Mouse (Mus musculus) cortical plate, adult 2 months (tissue): ENCODE results near the gene Gpr12. TPM values are rescaled to one million over a fixed set of nuclear protein-coding genes. Genes with fewer than 3 reads are reported as not detected.
"Not testable (repeated sequence)": the region's sequence is repeated elsewhere in the genome, so short reads cannot be mapped to it uniquely, and the experiment has no call there.

ENCODE experiments used
- H3K27ac ChIP-seq: fragments of 200-500 bp; 2 replicates; pipeline ENCODE4 v1.5.1; 2012; ENCODE audit warnings: low read length, control low read depth, inconsistent platforms; ENCODE audit not compliant: insufficient read depth
- H3K4me1 ChIP-seq: fragments of 200-500 bp; 2 replicates; pipeline ENCODE4 v1.6.1; 2011; ENCODE audit warnings: low read length; ENCODE audit not compliant: control insufficient read depth, insufficient read depth
- H3K4me3 ChIP-seq: fragments of 200-500 bp; 2 replicates; pipeline ENCODE4 v1.5.1; 2011; ENCODE audit warnings: mild to moderate bottlenecking, low read length, control low read depth; ENCODE audit not compliant: insufficient read depth
- CTCF ChIP-seq: fragments of 200-500 bp; IDR thresholded peaks from 2 replicates; pipeline ENCODE4 v1.5.1; 2011; ENCODE audit warnings: mild to moderate bottlenecking, control low read depth, low read length; ENCODE audit not compliant: insufficient read depth; ENCODE audit errors: extremely low read depth
- POLR2A ChIP-seq: fragments of 200-500 bp; IDR thresholded peaks from 2 replicates; pipeline ENCODE4 v1.6.1; 2011; ENCODE audit warnings: mild to moderate bottlenecking, low read length, control low read depth; ENCODE audit not compliant: insufficient read depth; ENCODE audit errors: extremely low read depth
- polyA plus RNA-seq: library from polyadenylated mRNA; depleted of rRNA; stranded (reverse); fragments of >200 nt; gene quantifications from 2 replicates; pipeline ENCODE4 v1.2.3, GENCODE M21; 2012

The Gpr12 gene
- polyA plus RNA-seq, 1 experiment: 37.7 TPM

DNA sequence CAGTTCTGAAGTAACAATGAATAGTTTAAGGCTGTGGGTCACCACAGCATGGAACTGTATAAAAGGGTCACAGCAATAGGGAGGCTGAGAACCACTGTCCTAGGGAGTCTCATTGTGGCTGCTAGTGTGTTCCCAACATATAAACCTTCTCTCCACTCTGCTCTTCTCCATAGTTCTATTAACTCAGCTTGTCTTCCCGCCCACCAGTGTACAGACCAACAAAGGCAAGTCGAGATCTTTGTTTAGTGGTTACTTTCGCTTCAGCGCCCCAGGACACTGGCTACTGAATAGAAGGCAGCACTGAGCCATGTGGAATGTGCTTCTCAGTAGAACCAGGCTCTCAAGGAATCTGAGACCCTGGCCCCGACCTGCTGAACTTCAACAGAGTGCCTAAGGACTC lies 7.5 kb upstream of the Gpr12 start:
- H3K4me3 ChIP-seq: no peak overlapping the region
- H3K27ac ChIP-seq: no peak overlapping the region
- TF ChIP-seq POLR2A (no peak), CTCF (no peak)
- H3K4me1 ChIP-seq: no peaks in the 10 kb centered on the region

DNA sequence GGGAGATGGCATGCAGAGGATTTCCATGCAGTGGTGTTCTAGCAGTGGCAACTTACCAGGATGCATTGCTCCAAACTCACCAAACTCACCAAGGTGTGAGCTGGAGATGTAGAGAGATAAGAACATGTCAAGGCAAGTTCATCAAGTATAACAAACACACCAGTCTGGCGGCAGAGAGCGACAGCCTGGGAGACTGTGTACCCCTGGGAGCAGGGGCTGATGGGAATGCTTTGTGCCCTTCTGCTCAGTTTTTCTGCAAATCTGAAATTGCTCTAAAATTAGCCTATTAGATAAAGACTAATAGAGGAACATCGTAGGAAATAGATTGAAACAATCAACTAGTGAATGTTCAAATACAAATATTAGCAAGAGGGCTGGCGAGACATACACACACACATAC lies 6.6 kb upstream of the Gpr12 start:
- H3K4me3 ChIP-seq: no peak overlapping the region
- TF ChIP-seq CTCF (no peak), POLR2A (no peak)
- no peak overlapping the region for H3K27ac ChIP-seq
- no peaks in the 10 kb centered on the region for H3K4me1 ChIP-seq

GRCm38 (mm10) chr5:146590987-146591386 lies 5.9 kb upstream of the Gpr12 start:
- no peak for TF ChIP-seq CTCF
- no peak for TF ChIP-seq POLR2A
- Histone ChIP-seq H3K4me1 (no peaks in the 10 kb centered on the region), H3K4me3 (no peak overlapping the region), H3K27ac (no peak overlapping the region)

GRCm38 (mm10) chr5:146586357-146587070 lies 1.5 kb upstream of the Gpr12 start:
- Histone ChIP-seq H3K4me1 (no peaks in the 10 kb centered on the region), H3K4me3 (no peak overlapping the region), H3K27ac (no peak overlapping the region)
- TF ChIP-seq POLR2A (no peak), CTCF (no peak)

- no peaks in the 10 kb centered on the region for H3K4me1 ChIP-seq
- TF ChIP-seq POLR2A (no peak), CTCF (no peak)
- H3K4me3 ChIP-seq: peak overlapping the region; percentile 81
- no peak overlapping the region for H3K27ac ChIP-seq
Measured at GRCm38 (mm10) chr5:146585307-146585651, 240 bp upstream of the Gpr12 start.

GRCm38 (mm10) chr5:146584156-146584477 lies 922 bp downstream of the Gpr12 start:
- peak overlapping the region; percentile 81 for H3K4me3 ChIP-seq
- no peaks in the 10 kb centered on the region for H3K4me1 ChIP-seq
- H3K27ac ChIP-seq: 0 out of 2 replicates have a peak overlapping the region, but pooled peaks have one; percentile 7
- TF ChIP-seq POLR2A: no peak
- no peak for TF ChIP-seq CTCF

GRCm38 (mm10) chr5:146576668-146577067 lies 8.4 kb downstream of the Gpr12 start:
- TF ChIP-seq CTCF (no peak), POLR2A (no peak)
- H3K4me3 ChIP-seq: no peak overlapping the region
- H3K4me1 ChIP-seq: peaks cover 2% of the 10 kb centered on the region; the same call in 1 of the 2 replicates
- H3K27ac ChIP-seq: no peak overlapping the region

- H3K4me3 ChIP-seq, H3K4me1 ChIP-seq, H3K27ac ChIP-seq: not testable (repeated sequence)
Measured at GRCm38 (mm10) chr5:146572735-146573042, 12.3 kb downstream of the Gpr12 start.

- peak overlapping the region; percentile 53; the same call in 1 of the 2 replicates for H3K27ac ChIP-seq
- H3K4me3 ChIP-seq, H3K4me1 ChIP-seq: not testable (repeated sequence)
Measured at GRCm38 (mm10) chr5:146571830-146572734, 13.0 kb downstream of the Gpr12 start.

GRCm38 (mm10) chr5:146570179-146570578 lies 14.9 kb downstream of the Gpr12 start:
- not testable (repeated sequence) for H3K27ac ChIP-seq, H3K4me3 ChIP-seq, H3K4me1 ChIP-seq
